Mouse (Mus musculus) cerebellum, adult 2 months (tissue): ENCODE measurements around the gene Ube2d2b. TPM values are rescaled to one million over a fixed set of nuclear protein-coding genes. Genes with fewer than 3 reads are reported as not detected.

Source experiments
- DNase-seq, 2 experiments: peaks; one replicate each; pipeline ENCODE4 v3.0.0; 2021
- H3K27ac ChIP-seq: fragments of 200-500 bp; 2 replicates; pipeline ENCODE4 v1.5.1; 2012; ENCODE audit warnings: low read length, control low read depth, inconsistent platforms; ENCODE audit not compliant: insufficient read depth
- H3K27me3 ChIP-seq: fragments of 200-500 bp; 2 replicates; pipeline ENCODE4 v1.6.1; 2012; ENCODE audit warnings: inconsistent platforms, mild to moderate bottlenecking, low read length, moderate library complexity; ENCODE audit not compliant: control insufficient read depth, insufficient read depth
- H3K4me1 ChIP-seq: fragments of 200-500 bp; 2 replicates; pipeline ENCODE4 v1.6.1; 2011; ENCODE audit warnings: low read length; ENCODE audit not compliant: control insufficient read depth, insufficient read depth
- H3K4me3 ChIP-seq: fragments of 200-500 bp; replicated peaks from 2 replicates; pipeline ENCODE3; 2011; ENCODE audit warnings: mild to moderate bottlenecking, low read depth, low read length, control low read depth; ENCODE audit not compliant: insufficient read depth
- CTCF ChIP-seq: fragments of 200-500 bp; IDR thresholded peaks from 2 replicates; pipeline ENCODE4 v1.5.1; 2011; ENCODE audit warnings: low read depth, mild to moderate bottlenecking, control low read depth, low read length, moderate library complexity, borderline replicate concordance; ENCODE audit not compliant: insufficient read depth
- POLR2A ChIP-seq: fragments of 200-500 bp; IDR thresholded peaks from 2 replicates; pipeline ENCODE4 v1.6.1; 2011; ENCODE audit warnings: low read length, control low read depth, borderline replicate concordance; ENCODE audit not compliant: insufficient read depth
- WGBS: fragments of 180-500 bp; shearing (Covaris S2); methylation state at CpG from one replicate; pipeline ENCODE4 v1.1.7; 2018; 5-methylcytosine and 5-hydroxymethylcytosine counted together
- polyA plus RNA-seq: library from polyadenylated mRNA; depleted of rRNA; stranded (reverse); fragments of >200 nt; gene quantifications from 2 replicates; pipeline ENCODE4 v1.2.3, GENCODE M21; 2012

The Ube2d2b gene
- polyA plus RNA-seq, 1 experiment: not detected

- H3K27me3 ChIP-seq: no peaks in the 10 kb centered on the region
- TF ChIP-seq POLR2A (no peak), CTCF (no peak)
- H3K4me3 ChIP-seq: no peak overlapping the region
- H3K4me1 ChIP-seq: no peaks in the 10 kb centered on the region
- no peak overlapping the region for H3K27ac ChIP-seq
- WGBS: 95% methylated on average over 6 of the region's 6 CpGs
- no peak for DNase-seq
Measured at GRCm38 (mm10) chr5:107798290-107798689, 31.6 kb upstream of the Ube2d2b start.

GRCm38 (mm10) chr5:107801234-107801633 is 28.7 kb upstream of the Ube2d2b start:
- DNase-seq: no peak
- WGBS: 84% methylated on average over 2 of the region's 2 CpGs
- H3K27ac ChIP-seq: no peak overlapping the region
- H3K4me1 ChIP-seq: no peaks in the 10 kb centered on the region
- H3K4me3 ChIP-seq: no peak overlapping the region
- no peaks in the 10 kb centered on the region for H3K27me3 ChIP-seq
- TF ChIP-seq CTCF (no peak), POLR2A (no peak)

GRCm38 (mm10) chr5:107802621-107803020 is 27.3 kb upstream of the Ube2d2b start:
- DNase-seq: no peak
- H3K4me3 ChIP-seq: no peak overlapping the region

GRCm38 (mm10) chr5:107807496-107807895 is 22.4 kb upstream of the Ube2d2b start:
- TF ChIP-seq POLR2A (no peak), CTCF (no peak)
- Histone ChIP-seq H3K27me3 (no peaks in the 10 kb centered on the region), H3K4me3 (no peak overlapping the region), H3K27ac (no peak overlapping the region), H3K4me1 (no peaks in the 10 kb centered on the region)
- no peak for DNase-seq
- 15% methylated on average over 4 of the region's 4 CpGs for WGBS

More at GRCm38 (mm10) chr5:107802621-107803020, 27.3 kb upstream of the Ube2d2b start:
- Histone ChIP-seq H3K4me1 (no peaks in the 10 kb centered on the region), H3K27me3 (no peaks in the 10 kb centered on the region), H3K27ac (no peak overlapping the region)
- no peak for TF ChIP-seq POLR2A
- no peak for TF ChIP-seq CTCF

- H3K4me3 ChIP-seq: no peak overlapping the region
- 97% methylated on average over 2 of the region's 2 CpGs for WGBS
Measured at GRCm38 (mm10) chr5:107814651-107815050, 15.2 kb upstream of the Ube2d2b start.

GRCm38 (mm10) chr5:107822521-107822920 is 7.4 kb upstream of the Ube2d2b start:
- Histone ChIP-seq H3K4me3 (no peak overlapping the region), H3K27me3 (no peaks in the 10 kb centered on the region), H3K4me1 (no peaks in the 10 kb centered on the region), H3K27ac (no peak overlapping the region)
- no peak for TF ChIP-seq POLR2A
- TF ChIP-seq CTCF: no peak
- WGBS: 89% methylated on average over 1 of the region's 1 CpGs
- no peak for DNase-seq

More at GRCm38 (mm10) chr5:107814651-107815050, 15.2 kb upstream of the Ube2d2b start:
- Histone ChIP-seq H3K27me3 (no peaks in the 10 kb centered on the region), H3K4me1 (no peaks in the 10 kb centered on the region), H3K27ac (no peak overlapping the region)
- TF ChIP-seq POLR2A (no peak), CTCF (no peak)
- DNase-seq: no peak

- TF ChIP-seq CTCF (no peak), POLR2A (no peak)
- Histone ChIP-seq H3K4me1 (no peaks in the 10 kb centered on the region), H3K4me3 (no peak overlapping the region), H3K27ac (no peak overlapping the region), H3K27me3 (no peaks in the 10 kb centered on the region)
- no peak for DNase-seq
- WGBS: 90% methylated on average over 3 of the region's 3 CpGs
Measured at GRCm38 (mm10) chr5:107831351-107831750, 1.5 kb downstream of the Ube2d2b start.

- Histone ChIP-seq H3K27me3 (no peaks in the 10 kb centered on the region), H3K4me1 (no peaks in the 10 kb centered on the region; the same call in 1 of the 2 replicates), H3K4me3 (no peak overlapping the region), H3K27ac (no peak overlapping the region)
- DNase-seq: no peak
- 74% methylated on average over 1 of the region's 1 CpGs for WGBS
- TF ChIP-seq POLR2A (no peak), CTCF (no peak)
Measured at GRCm38 (mm10) chr5:107834287-107834686, 4.4 kb downstream of the Ube2d2b start.
